Mouse (Mus musculus) urinary bladder, postnatal 36 days (tissue): Measurements from ENCODE around the gene Vps8.

Experiments used
- DNase-seq, 2 experiments: peaks; one replicate each; pipeline ENCODE4 v3.0.0; 2022; ENCODE audit warnings: low spot score in 2 of 2, mixed read lengths in 1 of 2

Gene Vps8

DNA sequence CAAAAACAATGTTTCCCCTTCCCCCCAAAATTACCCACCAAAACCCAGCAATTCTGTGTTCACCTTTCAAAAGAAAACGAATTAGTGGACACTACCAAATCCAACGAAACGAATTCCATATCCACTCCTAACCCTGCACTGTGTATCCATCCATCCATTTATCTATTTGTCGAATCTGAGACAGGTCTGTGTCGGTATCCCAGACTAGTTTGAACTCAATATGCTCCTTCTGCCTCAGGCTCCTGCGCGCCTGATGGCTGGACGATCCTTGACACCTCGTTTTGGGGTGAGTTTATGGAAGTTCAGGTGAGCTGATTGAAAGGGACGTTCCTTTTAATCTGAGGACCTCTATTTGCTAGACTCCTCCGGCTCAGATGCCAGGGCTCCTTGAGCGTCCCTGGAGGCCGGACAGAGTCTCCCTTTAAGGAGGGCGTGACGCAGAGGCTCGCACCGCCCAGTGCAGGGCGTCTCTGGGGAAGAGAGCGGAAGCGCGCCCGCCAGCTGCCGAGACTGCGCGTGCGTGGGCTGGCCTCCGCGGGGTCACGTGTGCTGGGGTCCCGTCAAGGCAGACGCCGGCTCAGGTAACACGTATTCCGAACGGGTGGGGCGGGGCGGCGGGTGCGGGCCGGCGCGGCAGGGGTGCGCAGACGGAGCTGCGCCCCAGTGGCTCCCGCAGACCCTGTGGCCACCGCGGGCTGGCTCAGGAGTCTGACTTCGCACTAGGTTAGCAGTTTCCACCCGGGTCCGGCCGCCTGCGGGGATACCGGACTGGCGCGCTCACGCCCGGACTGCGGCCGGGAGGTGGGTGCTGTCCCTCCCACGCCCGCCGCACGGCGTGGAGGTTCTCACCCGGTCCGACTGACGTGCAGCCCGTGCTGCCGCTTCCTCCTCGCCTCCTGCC is at the start of gene Vps8:
Gene Vps8 (plus strand): TSS at position 474 of the 901 bp plus-strand sequence.
- peak; percentile 84 to 92 for DNase-seq

DNA sequence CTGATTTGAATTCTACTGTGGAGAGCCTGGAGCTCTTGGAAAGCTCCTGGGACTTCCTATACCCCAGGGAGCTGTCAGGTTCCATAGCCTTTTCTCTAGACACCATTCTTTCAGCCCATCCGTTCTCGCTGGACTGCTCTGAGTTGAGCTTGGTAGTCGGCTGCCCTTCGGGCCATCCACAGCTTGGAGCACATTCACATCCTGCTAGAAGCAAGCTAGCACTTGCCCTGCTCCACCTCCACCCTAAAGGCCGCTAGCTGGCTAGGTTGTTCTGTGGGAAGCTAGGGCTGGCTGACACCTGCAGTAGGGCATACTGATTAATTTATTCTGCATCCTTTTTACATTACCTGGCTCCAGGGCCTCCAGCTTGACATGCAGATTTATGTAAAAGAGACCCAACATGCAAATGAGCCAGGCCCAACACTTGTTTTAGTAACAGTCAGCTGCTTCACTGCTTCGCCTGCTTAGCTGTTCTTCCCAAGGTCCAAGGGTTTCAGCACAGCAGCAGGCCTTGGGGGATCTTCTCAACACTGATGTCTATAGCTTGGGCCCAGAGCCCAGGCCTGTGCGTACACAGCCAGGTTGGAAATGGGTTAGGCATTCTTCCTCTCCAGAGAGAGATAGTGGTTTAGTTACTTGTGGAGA is 49.5 kb upstream of the Vps8 start:
- peak in 1 of 2 experiments; percentile 42 for DNase-seq

DNA sequence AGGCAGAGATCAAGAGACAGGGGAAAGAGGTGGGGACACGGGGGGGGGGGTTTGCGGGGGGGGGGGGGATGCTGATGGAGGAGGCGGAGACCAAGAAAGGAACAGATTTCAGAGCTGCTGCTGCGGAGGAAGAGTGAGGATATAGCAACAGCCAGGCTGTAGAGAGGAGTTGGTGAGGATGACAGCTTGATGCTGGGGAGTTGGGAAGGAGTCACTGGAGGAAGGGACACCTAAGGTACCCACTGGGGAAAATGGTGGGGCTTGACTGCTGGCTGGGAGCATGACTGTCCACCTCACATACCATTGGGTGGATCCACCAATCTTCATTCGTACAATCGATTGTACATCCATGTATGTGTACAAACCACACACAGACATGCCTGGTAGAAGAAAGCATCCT is 48.9 kb upstream of the Vps8 start:
- DNase-seq, result no peak

DNA sequence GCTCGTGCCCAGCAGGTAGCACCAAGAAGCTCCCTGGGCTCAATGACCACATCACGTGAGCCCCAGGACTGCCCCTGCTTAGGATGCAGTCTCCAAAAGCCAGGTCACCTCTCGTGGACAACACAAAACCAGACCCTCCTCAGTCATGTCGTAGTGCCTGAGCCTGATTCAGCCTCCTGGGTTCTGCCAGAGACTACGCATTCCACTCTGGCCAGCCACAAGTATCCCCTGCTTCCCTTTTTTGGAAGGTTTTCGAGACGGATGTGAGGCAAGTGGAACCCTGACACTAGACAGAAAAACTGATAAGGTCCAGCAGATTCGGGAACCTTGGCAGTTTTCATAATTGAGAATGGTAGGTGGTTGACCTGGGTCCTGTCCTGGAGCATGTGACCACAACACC is 47.8 kb upstream of the Vps8 start:
- no peak for DNase-seq

DNA sequence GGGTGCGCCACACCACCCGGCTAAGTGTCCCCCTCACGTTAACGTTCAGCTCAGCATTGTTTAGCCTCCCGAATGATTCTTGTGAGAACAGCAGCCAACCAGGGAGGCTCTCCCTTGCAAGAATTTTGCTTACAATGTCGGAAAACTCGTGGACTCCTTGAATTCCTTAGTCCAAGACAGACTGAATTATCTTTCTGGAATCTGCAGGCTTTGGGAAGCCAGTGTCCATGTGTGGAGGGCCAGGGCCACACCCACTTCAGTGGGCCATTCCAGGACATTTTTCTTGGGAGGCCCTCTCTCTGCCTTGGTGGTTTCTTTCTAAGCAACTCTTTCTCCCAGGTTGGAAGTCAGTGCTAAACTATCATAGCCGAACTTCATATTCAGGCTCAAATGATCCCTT is 46.6 kb upstream of the Vps8 start:
- DNase-seq, result no peak

DNA sequence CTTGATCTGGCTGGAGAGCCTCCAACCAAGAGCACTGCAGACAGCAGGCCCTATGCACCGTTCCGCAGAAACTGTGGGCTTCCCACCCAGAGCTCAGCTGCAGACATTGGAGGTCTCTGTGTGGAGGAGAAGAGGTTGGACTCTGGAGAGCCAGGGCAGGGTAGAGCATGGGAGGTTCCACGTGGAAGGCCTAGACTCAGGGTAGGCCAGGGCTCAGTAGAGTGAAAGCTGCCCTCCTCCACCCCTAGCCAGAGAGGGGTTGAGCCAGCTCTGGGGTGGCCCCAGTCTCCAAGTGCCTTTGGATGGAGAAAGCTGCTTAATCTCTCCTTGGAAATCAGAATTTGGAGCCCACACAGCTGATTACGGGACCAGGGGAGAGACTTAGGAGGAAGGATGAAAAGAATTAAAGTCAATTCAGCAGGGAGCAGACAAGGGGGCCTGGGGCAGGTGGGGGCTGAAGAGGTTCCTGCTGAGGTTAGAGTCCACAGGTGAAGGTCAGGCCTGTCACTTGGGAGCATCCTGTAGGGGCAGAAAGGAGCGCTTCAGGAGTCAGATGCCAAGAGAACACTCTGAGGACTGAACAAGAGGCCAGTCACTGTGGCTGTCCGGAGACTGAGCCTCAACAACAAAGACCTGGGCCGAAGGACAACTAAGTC is 45.8 kb upstream of the Vps8 start:
- DNase-seq, result no peak

DNA sequence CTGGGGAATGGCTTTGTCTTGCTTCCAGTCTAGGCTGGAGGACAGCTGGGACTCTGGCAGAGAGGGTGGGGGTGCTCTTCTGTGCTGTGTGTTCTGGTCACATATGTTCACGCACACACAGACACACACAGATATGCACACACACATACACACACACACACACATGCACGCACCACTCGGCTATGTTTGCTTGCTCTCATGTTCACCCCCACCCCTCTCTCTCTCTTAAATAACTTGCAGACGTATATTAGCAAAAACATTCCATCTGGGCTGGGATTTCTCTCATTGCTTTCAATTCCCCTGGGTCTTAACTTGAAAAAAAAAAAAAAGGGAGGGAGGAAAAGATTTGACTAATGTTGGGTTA is 45.3 kb upstream of the Vps8 start:
- no peak for DNase-seq

DNA sequence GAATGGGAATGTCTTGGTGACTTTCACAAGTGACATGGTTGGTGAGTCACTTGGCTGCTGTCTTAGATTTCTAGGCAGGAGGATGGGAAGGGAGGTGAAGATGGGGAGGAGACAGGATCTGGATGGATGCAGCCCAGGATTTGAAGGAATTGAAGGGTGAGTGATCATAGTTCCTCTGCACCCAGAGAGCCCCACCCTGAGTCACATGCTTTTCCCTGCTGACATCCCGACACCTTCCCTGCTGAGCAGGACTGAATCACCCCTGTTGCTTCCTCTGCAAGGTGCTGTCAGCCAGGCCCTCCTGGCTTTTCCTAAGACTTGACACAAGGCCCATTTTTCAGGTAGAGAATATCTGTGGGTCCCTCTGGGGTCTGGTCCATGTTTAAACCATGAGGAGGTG is 41.4 kb upstream of the Vps8 start:
- no peak for DNase-seq

DNA sequence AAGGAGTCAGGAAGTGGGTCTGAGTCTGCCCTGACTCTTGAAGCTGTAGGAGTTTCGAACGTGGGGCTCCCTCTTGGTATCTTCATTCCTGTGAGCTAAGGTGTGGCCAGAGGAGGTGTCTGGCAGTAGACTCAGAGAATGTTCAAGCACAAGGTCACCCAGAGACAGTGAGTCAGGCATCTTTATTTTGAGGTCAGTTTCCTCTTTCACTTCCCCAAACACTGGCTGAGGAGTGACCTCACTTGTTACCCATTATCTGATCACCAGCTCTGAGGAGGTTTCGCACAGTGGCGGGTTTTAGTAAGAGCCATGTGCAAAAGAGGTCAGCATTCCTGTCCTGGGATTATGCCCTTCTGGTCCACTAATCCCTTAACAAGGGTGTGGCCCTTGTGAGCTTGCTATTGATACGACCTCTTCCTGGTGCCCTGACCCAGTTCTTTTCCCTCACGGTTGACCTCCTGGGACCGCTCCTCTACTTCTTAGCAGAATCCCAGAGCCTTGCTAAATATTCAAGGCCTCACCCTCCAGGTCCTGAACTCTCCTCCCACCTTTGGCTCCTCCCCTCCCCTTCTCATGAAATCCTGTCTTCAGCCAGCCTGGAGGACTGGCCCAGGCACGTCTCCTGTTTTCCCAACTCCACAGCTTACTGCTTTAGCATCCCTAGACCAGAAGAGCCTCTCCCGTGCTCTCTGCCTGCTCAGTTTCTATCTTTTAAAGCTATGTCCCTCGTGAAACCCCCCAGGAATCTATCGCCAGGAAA is 40.6 kb upstream of the Vps8 start:
- peak; percentile 45 to 48 for DNase-seq

DNA sequence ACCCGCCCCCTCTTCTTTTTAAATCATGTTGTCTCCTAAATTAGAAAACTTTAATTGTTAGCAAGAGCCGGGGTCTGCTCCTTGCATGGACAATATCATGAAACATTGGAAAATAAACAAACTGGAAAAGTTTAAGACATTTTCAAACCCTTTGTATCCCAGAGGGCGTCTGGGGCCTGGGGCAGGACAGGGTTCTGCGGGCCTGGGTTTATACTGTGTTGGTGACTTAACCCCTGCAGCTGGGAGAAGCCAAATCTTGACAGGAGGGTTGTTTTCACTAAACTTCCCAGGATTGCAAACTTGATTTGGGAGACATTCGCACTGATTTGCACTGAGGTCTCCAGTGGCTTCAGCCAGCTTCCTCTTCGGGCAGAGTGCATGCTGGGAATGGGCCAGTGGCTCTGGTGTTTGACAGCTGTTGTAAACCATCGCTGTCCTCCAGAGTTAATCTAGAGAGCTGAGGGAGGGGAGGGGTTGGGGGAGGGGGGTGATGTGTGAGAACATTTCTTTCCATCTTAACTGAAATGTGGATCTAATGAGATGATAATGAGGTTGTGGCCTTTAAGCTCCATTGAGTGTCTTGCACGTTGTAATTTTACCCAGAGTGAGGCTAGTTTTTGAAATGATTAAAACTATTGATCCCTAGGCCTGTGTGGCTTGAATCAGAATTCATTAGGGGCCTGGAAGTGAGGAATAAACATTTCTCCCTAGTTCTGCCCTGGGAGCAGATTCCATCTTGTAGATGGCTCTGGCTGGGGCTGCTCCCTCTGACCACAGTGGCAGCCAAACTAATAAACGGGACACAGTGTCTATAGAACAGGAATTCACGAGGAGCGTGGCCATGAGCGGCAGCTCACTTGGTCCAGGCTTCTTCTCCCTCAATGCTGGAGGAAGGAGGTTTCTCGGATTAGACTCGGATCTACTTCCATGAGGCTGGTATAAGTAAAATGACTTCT is 36.7 kb upstream of the Vps8 start:
- no peak for DNase-seq

DNA sequence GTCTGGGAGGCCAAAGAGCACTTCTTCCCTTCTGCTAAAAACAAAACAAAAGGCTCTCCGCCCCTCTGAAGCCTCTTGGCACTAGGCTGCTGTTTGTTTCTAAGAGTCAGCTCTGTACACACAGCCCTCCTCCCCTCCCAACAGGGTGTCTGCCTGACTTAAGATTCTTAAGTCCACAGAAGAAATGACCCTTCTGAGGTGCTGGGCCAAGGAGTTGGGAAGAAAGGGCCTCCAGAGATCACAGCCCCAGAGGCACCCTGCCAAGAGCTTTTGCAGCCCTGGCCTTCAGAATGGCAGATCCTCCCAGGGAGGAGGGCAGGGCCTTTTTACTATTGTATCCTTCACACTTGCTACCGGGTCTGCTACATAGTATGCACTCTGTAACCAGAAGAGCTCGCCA is 33.6 kb upstream of the Vps8 start:
- DNase-seq, result peak in 1 of 2 experiments; percentile 52

DNA sequence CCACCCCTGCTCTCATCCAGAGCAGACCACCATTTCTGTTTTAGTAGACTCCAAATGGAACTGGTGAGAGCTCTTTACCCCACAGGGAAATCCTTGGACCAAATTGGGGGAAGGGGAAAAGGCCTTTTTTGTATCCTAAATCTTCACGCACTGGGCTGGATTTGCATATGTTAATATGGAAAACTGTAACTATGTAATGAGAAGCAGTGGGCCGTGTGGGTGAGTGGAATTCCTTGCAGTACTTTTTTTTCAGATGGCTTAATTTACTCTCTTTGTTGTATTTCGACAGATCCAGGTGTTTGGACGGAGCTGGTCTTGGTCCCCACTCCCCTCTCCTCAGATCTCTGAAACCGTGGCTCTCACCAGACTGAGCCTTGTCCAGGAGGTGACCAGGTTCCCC is 32.2 kb upstream of the Vps8 start:
- no peak for DNase-seq

DNA sequence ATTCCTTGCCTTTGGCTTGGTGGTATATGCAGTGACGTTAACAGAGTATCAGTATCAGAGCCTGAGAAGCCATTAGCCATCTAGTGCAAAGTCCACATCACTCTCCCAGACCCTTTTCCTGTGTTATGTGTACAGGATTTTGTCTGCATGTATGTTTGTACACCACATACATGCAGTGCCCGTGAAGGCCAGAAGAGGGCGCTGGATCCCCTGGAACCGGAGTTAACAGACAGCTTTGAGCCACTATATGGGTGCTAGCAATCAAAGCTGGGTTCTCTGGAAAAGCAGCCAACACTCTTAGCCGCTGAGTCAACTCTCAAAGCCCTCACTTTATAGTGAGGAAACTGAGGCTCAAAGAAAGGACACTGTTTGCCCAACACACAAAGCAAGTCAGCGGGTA is 30.8 kb upstream of the Vps8 start:
- no peak for DNase-seq

DNA sequence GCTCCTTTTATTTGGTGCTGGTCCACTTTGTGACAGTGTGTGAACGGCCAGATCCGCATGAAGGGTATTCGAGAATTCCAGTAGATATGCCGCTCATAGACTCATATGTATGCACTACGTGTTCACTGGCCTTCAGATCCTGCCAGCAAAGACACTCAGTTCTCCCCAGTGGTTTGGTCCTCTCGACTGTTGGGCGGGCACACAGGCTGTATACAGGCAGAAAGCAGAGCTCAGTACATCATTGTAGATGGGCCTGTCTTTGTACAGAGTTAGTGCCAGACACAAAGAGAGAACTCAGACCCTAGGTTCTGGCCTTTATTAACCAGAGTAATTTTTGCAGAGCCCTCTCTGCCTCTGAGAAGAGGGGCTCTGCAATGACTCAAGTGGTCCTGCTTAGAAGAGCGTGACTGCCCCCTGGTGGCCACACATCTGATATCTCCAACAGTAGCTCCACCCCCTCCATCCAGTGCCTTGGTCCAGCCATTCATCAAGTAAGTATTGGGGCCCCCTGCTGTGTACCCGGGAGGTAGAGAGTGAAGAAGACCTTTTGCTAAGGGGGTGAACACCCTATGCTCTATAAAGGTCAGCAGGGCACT is 30.3 kb upstream of the Vps8 start:
- peak; percentile 71 to 75 for DNase-seq

DNA sequence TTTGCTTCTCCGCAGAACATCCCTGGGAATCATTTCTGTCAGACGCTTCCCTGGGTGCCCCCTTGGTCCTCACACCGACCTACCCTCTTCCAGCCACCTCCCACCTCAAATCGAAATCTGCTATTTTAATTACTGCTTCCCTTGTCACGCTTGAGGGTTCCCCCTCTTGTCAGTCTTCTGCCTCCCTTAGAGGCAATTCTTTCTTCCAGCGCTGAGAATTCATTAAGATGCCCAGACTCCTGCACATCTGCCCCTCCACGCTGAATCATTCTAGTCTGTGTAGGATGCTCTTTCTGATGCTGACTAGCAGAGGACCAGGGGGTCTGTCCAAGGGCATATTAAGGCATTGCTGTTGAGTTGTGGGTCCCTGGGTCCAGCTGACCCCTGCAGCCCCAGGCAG is 27.4 kb upstream of the Vps8 start:
- DNase-seq, result no peak

DNA sequence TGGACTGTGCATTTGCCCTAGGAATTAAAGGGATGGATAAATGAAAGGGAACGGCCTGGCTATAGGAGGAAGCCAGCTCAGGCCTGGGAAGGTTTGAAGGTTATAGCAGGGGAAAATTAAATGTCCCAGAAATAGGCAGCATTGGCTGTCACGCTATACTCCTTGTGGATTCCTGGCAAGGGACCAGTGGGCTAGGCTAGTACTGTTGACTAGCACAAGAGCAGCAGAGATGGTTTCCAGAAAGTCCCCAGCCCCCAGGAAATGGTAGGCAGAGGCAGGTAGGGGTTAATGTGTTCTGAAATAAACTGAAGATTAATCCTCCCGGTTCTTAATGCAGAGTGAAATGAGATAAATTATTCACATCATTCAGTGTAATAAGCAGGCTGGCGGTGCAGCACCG is 25.2 kb upstream of the Vps8 start:
- DNase-seq, result no peak

DNA sequence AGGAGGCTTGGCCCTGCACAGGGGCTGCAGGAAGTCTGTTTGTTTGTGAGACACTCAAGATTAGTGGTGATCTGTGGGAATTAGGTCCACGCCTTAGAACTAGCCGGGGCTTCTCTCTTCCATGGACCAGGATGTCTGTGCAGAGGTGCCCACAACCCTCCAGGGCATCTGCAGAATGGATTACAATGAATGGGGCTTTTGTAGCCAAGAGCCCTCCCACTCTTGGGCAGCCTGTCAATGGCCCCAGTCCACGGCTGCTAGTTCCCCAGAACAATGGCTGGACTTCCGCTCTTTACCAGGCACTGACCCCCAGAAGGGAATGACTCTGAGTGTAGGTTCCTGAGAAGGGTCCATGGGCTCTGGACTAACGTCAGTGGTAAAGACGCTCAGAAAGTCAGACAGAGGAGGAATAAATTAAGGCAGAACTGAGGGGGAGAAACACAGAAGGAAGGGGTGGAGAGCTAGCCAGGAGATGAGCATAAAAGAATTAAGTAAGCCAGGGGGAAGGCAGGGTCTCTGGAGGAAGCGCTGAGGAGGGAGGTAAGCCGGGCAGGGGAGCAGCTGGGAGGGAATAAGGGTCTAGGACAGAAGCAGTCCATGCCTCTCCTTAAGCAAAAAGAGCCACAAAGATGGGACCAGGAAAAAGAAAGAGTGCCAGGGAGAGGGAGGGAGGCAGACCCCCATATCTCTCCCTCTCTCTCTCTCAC is 24.4 kb upstream of the Vps8 start:
- no peak for DNase-seq

DNA sequence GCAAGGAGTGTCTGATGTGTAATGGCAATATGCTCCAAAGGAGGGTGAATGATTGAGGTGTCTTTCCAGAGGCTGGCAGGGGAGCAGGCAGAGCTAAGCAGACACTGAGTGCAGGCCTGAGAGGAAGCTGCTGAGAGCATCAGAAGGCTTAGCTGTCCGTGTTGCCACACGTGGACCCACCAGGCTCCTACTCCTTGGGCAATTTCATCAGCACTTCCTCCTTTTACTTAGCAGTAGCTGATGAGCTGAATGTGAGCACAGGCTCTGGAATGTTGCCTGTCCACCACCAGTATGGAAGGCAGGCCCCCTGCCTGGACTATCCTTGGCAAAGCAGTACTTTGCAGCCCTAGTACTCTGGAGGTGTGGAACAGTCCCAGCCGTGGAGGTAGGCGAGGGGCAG is 23.0 kb upstream of the Vps8 start:
- no peak for DNase-seq

DNA sequence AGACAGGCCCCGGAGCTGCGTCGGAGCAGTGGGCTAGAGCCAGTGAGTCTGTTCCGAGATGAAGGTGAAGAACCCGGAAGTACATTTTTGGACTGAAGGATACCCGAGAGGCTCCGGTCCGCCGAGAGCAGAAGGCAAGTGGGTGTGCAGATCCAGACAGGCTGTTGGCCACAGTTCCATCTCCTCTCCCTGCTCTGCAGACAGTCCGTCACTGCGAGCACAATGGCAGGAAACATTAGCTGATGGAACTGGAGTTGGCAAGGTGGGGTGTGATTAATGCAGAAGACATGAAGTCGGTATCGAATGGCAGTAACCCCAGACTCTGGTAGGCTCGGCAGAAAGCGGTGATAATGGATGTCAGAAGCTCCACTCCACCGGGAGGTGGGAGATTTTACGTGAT is 20.9 kb upstream of the Vps8 start:
- no peak for DNase-seq

DNA sequence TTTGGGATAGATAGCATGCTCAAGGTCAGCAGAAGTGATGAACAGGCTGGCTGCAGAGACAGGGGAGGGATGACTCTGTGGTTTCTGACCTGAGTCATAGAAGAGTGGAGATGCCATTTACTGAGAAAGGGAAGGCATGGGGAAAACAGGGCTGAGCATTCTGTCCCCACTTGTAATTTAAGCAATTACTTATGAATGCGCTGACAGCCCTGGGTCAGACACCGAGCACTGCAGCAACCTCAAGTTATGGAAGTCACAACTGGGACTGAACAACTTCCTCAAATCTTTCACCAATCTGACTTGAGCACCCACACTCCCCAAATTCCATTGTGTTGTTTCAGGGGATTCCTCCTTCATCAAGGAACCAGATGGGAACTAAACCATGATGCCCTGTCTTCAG is 19.5 kb upstream of the Vps8 start:
- no peak for DNase-seq
